Mouse (Mus musculus) heart, postnatal 0 days (tissue): Measurements from ENCODE around the gene Lypd3.

Experiments
- CTCF ChIP-seq: IDR thresholded peaks from 2 replicates; pipeline ENCODE4 v1.5.1; 2016; ENCODE audit warnings: antibody characterized with exemption, control low read depth, low read depth
- EP300 ChIP-seq: IDR thresholded peaks from 2 replicates; pipeline ENCODE4 v1.6.1; 2016; ENCODE audit warnings: antibody characterized with exemption, low read depth

DNA sequence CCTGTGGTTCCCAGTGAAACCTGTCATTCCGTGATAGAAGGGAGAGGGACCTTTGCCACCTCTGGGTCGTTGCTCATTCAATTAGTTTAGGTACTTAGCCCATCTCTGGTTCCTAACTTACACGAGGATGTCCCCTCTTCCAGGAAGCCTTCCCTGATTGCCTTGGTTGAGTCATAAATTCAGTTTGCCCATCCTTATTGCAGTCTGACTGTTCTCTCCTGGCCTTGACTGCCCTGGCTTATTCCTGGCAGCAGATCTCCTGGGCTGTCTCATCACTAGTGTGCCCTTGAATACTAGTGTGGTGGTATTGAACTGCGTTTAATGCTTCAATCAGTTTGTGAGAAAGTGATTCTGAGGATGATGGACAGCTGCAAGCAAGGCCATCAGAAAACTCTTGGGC lies 6.7 kb upstream of the Lypd3 start:
- no peak for TF ChIP-seq CTCF
- TF ChIP-seq EP300 = no peak
